Mouse (Mus musculus) lung, postnatal 0 days (tissue): ENCODE data around the gene Nipsnap3b. TPM values are rescaled to one million over a fixed set of nuclear protein-coding genes. Genes with fewer than 3 reads are reported as not detected.

ENCODE experiments used
- ATAC-seq: fragments of 200-750 bp; cut with Nextera tagmentation; 2 replicates; pipeline ENCODE4 v1.8.0; 2017; ENCODE audit warnings: moderate library complexity
- DNase-seq: peaks from one replicate; pipeline ENCODE4 v3.0.0-alpha.2; 2016; ENCODE audit warnings: low spot score
- H3K27ac ChIP-seq: fragments of 300-500 bp; sonication (generic); 2 replicates; pipeline ENCODE4 v1.5.1; 2014; ENCODE audit warnings: antibody characterized with exemption, mild to moderate bottlenecking, low read length, mixed read lengths
- H3K27me3 ChIP-seq: fragments of 300-500 bp; sonication (generic); replicated peaks from 2 replicates; pipeline ENCODE4 v1.6.1; 2014; ENCODE audit warnings: low read length, mixed read lengths; ENCODE audit not compliant: insufficient read depth
- H3K36me3 ChIP-seq: fragments of 300-500 bp; sonication (generic); 2 replicates; pipeline ENCODE4 v1.6.1; 2014; ENCODE audit warnings: low read length, mixed read lengths; ENCODE audit not compliant: insufficient read depth
- H3K4me1 ChIP-seq: fragments of 300-500 bp; sonication (generic); 2 replicates; pipeline ENCODE4 v1.6.1; 2014; ENCODE audit warnings: antibody characterized with exemption, low read depth, low read length, mixed read lengths; ENCODE audit not compliant: insufficient read depth
- H3K4me2 ChIP-seq: fragments of 300-500 bp; sonication (generic); replicated peaks from 2 replicates; pipeline ENCODE4 v1.6.1; 2014; ENCODE audit warnings: low read depth, mild to moderate bottlenecking, low read length, moderate library complexity, mixed read lengths
- H3K4me3 ChIP-seq: fragments of 300-500 bp; sonication (generic); 2 replicates; pipeline ENCODE4 v1.5.1; 2014; ENCODE audit warnings: low read depth, low read length
- H3K9ac ChIP-seq: fragments of 300-500 bp; sonication (generic); replicated peaks from 2 replicates; pipeline ENCODE4 v1.6.1; 2014; ENCODE audit warnings: low read depth, mild to moderate bottlenecking
- H3K9me3 ChIP-seq: fragments of 300-500 bp; sonication (generic); 2 replicates; pipeline ENCODE4 v1.6.1; 2016; ENCODE audit warnings: low read length, mixed read lengths
- CTCF ChIP-seq: IDR thresholded peaks from 2 replicates; pipeline ENCODE4 v1.5.1; 2016; ENCODE audit warnings: antibody characterized with exemption, mild to moderate bottlenecking
- EP300 ChIP-seq: IDR thresholded peaks from 2 replicates; pipeline ENCODE4 v1.6.1; 2016; ENCODE audit warnings: antibody characterized with exemption, mild to moderate bottlenecking, control low read depth
- WGBS: fragments of 180-500 bp; shearing (Covaris S2); extraction: QIAGEN DNeasy Blood & Tissue Kit; methylation state at CpG from one replicate; pipeline ENCODE4 v1.1.7; 2014; 5-methylcytosine and 5-hydroxymethylcytosine counted together
- polyA plus RNA-seq: library from polyadenylated mRNA; unstranded; fragments of >200 nt; fragmentation: Nextera tagmentation; extraction: Ambion mirVana; gene quantifications from 2 replicates; pipeline ENCODE4 v1.2.1, GENCODE M21; 2015

Nipsnap3b gene
- polyA plus RNA-seq, 1 experiment from 2014 or later: 77.4 TPM

GRCm38 (mm10) chr4:53000154-53000553 is 11.5 kb upstream of the Nipsnap3b start:
- no peaks in the 10 kb centered on the region for H3K9me3 ChIP-seq
- H3K4me2 ChIP-seq: no peak overlapping the region
- H3K27me3 ChIP-seq: no peaks in the 10 kb centered on the region
- no peak overlapping the region for H3K9ac ChIP-seq
- no peak overlapping the region for H3K27ac ChIP-seq
- TF ChIP-seq EP300: no peak
- TF ChIP-seq CTCF: no peak
- 74% methylated on average over 8 of the region's 8 CpGs for WGBS
- no peak overlapping the region for H3K4me3 ChIP-seq
- H3K36me3 ChIP-seq: no peaks in the 10 kb centered on the region
- DNase-seq (no peak), ATAC-seq (no peak)
- no peaks in the 10 kb centered on the region for H3K4me1 ChIP-seq

- H3K4me1 ChIP-seq: peaks cover 5% of the 10 kb centered on the region; the same call in 1 of the 2 replicates
- H3K36me3 ChIP-seq: no peaks in the 10 kb centered on the region
- peak; percentile 39 for DNase-seq
- H3K4me2 ChIP-seq: no peak overlapping the region
- 61% methylated on average over 4 of the region's 4 CpGs for WGBS
- ATAC-seq: no peak
- H3K27me3 ChIP-seq: no peaks in the 10 kb centered on the region
- no peak overlapping the region for H3K9ac ChIP-seq
- no peak overlapping the region for H3K4me3 ChIP-seq
- H3K9me3 ChIP-seq: no peaks in the 10 kb centered on the region
- TF ChIP-seq CTCF (peak; percentile 20; the same call in 1 of the 2 replicates), EP300 (no peak)
- H3K27ac ChIP-seq: no peak overlapping the region
Observed at GRCm38 (mm10) chr4:53009183-53009582, 2.5 kb upstream of the Nipsnap3b start.

- no peak overlapping the region for H3K9ac ChIP-seq
- 83% methylated on average over 4 of the region's 4 CpGs for WGBS
- H3K4me1 ChIP-seq: peaks cover 5% of the 10 kb centered on the region; the same call in 1 of the 2 replicates
- no peaks in the 10 kb centered on the region for H3K9me3 ChIP-seq
- no peaks in the 10 kb centered on the region for H3K27me3 ChIP-seq
- no peaks in the 10 kb centered on the region for H3K36me3 ChIP-seq
- no peak overlapping the region for H3K4me2 ChIP-seq
- DNase-seq: no peak
- no peak overlapping the region for H3K4me3 ChIP-seq
- no peak overlapping the region for H3K27ac ChIP-seq
- ATAC-seq: no peak
- TF ChIP-seq EP300 (no peak), CTCF (no peak)
Observed at GRCm38 (mm10) chr4:53009871-53010270, 1.8 kb upstream of the Nipsnap3b start.

- TF ChIP-seq EP300 (no peak), CTCF (no peak)
Observed at GRCm38 (mm10) chr4:53014421-53014820, 2.7 kb downstream of the Nipsnap3b start.

GRCm38 (mm10) chr4:53015024-53015423 is 3.3 kb downstream of the Nipsnap3b start:
- Histone ChIP-seq H3K9ac (no peak overlapping the region), H3K9me3 (0 out of 2 replicates have a peak, but pooled peaks cover 3% of the 10 kb centered on the region), H3K27me3 (no peaks in the 10 kb centered on the region), H3K4me2 (no peak overlapping the region), H3K4me3 (no peak overlapping the region), H3K4me1 (peaks cover 5% of the 10 kb centered on the region; the same call in 1 of the 2 replicates), H3K36me3 (peaks cover 3% of the 10 kb centered on the region), H3K27ac (no peak overlapping the region)
- 91% methylated on average over 3 of the region's 3 CpGs for WGBS
- no peak for DNase-seq
- TF ChIP-seq CTCF (no peak), EP300 (no peak)
- ATAC-seq: no peak

More at GRCm38 (mm10) chr4:53014421-53014820, 2.7 kb downstream of the Nipsnap3b start:
- no peak overlapping the region for H3K4me2 ChIP-seq
- no peak overlapping the region for H3K27ac ChIP-seq
- DNase-seq (no peak), ATAC-seq (no peak)
- H3K9ac ChIP-seq: no peak overlapping the region
- peaks cover 5% of the 10 kb centered on the region; the same call in 1 of the 2 replicates for H3K4me1 ChIP-seq
- 0 out of 2 replicates have a peak, but pooled peaks cover 3% of the 10 kb centered on the region for H3K9me3 ChIP-seq
- peaks cover 3% of the 10 kb centered on the region for H3K36me3 ChIP-seq
- WGBS: 87% methylated on average over 7 of the region's 7 CpGs
- no peak overlapping the region for H3K4me3 ChIP-seq
- H3K27me3 ChIP-seq: no peaks in the 10 kb centered on the region

GRCm38 (mm10) chr4:53018392-53018791 is 6.7 kb downstream of the Nipsnap3b start:
- 0 out of 2 replicates have a peak, but pooled peaks cover 3% of the 10 kb centered on the region for H3K9me3 ChIP-seq
- no peak overlapping the region for H3K27ac ChIP-seq
- H3K4me1 ChIP-seq: no peaks in the 10 kb centered on the region
- no peaks in the 10 kb centered on the region for H3K27me3 ChIP-seq
- H3K9ac ChIP-seq: no peak overlapping the region
- peaks cover 9% of the 10 kb centered on the region for H3K36me3 ChIP-seq
- no peak overlapping the region for H3K4me3 ChIP-seq
- WGBS: 88% methylated on average over 1 of the region's 1 CpGs
- TF ChIP-seq CTCF (no peak), EP300 (no peak)
- DNase-seq (no peak), ATAC-seq (no peak)
- no peak overlapping the region for H3K4me2 ChIP-seq
